Mouse (Mus musculus): ENCODE results near the gene Cyp11a1.

Cyp11a1 gene

GRCm38 (mm10) chr9:58044828-58045227 lies 38.6 kb downstream of the Cyp11a1 start:
- no peak for DNase-seq (ENCODE audit: low spot score)

- DNase-seq (ENCODE audit: low spot score) = no peak
These were observed 39.4 kb downstream of the Cyp11a1 start for GRCm38 (mm10) chr9:58045646-58046045.

- DNase-seq (ENCODE audit: low spot score) = no peak
These were observed 40.9 kb downstream of the Cyp11a1 start for GRCm38 (mm10) chr9:58047061-58047460.

GRCm38 (mm10) chr9:58048621-58049020 lies 42.4 kb downstream of the Cyp11a1 start:
- DNase-seq (ENCODE audit: low spot score) = no peak

DNA sequence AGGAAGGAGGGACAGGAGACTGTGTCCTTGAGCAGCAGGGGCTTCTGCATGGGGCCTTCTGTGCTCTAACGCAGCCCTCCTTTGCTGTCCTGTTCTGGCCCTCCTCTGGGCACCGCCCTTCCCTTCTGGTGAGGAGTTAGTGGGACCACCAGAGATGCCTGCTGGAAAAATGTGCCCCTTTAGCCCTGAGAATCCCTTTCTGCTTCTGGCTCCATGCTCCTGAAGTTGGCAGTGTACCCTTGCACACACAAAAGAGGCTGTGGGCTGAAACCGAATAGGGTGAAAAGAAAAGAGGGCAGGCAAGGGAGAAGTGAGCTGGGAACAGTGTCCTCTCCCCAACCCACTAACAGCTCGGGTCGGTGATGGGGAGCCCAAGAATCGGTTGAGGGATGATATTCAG lies 43.0 kb downstream of the Cyp11a1 start:
- DNase-seq (ENCODE audit: low spot score) = no peak

DNA sequence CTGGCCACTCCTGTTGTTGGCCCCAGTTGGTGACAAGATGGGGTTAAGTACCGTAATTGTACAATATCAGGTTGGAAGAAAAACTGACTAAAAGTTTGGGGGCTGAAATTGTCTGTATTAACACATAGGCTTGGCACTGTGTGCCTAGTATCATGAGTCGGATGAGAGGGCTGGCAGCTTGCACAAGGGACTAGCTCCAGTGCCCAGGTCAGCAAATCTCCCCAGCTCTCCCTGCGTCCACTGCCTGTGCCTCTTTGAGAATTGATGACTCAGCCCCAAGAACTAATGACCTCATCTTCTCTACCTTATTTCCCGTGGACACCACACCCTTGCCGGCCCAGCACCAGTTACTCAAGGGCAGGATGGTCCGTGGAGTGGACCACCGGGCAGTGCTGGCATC lies 43.6 kb downstream of the Cyp11a1 start:
- DNase-seq (ENCODE audit: low spot score) = no peak

DNA sequence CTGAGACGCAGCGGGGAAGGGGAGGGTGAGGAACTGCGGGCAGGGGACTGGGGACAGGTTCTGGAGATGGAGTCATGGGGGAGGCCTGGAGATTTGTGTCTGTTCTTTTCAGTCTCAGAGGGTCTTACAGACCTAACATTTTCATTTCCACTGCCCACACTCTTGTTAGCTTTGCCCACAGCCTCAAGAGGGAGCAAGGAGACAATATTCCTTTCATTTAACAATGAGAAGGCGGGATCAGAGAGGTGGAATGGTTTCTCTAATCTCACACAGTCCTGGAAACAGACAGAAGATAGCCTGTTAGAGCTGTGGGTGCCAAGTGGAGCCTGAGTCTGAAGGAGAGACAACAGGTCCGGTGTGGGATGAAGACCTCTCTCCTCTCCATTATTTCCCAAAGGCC lies 45.7 kb downstream of the Cyp11a1 start:
- DNase-seq (ENCODE audit: low spot score) = no peak

GRCm38 (mm10) chr9:58053102-58053501 lies 46.9 kb downstream of the Cyp11a1 start:
- DNase-seq (ENCODE audit: low spot score) = peak; percentile 36

GRCm38 (mm10) chr9:58053544-58053943 lies 47.3 kb downstream of the Cyp11a1 start:
- peak; percentile 53 for DNase-seq (ENCODE audit: low spot score)

DNA sequence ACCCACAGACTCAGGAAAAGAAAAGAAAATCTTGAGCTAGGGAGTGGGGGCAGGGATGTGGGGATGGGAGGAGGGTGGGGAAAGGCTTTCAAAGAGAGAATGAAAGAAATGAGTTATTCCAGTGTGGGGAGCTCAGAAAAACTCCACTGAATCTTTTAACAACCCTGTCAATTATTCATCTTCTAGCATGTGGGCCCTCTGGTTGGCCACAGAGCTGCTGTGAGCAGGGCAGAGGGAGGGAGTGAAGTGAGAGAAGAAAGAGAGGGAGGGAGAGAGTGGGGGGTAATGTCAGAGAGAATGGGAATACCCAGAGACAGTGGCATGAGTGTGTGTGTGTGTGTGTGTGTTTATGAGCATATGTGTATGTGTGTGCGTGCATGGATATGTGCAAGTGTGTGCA lies 47.8 kb downstream of the Cyp11a1 start:
- DNase-seq (ENCODE audit: low spot score) = no peak

DNA sequence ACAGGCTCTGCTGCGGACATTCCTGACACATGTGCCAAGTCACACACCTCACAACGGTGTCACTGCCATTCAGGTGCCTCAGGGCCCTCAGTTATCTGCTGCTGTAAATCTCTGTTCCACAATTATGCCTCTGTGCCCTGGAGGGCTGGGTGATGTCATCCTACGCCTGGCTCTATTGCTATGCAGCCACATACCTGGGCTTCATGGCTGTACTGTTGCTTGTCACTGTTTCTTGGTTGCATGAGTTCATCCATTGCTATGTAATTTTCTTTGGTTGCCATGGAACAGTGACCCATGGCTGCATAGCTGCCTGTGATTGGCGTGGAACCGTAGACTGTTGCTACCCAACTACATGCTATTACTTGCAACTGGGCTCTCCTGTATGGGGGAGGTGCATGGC lies 49.5 kb downstream of the Cyp11a1 start:
- DNase-seq (ENCODE audit: low spot score) = no peak

- DNase-seq (ENCODE audit: low spot score) = no peak
These were observed 53.7 kb downstream of the Cyp11a1 start for GRCm38 (mm10) chr9:58059920-58060319.

DNA sequence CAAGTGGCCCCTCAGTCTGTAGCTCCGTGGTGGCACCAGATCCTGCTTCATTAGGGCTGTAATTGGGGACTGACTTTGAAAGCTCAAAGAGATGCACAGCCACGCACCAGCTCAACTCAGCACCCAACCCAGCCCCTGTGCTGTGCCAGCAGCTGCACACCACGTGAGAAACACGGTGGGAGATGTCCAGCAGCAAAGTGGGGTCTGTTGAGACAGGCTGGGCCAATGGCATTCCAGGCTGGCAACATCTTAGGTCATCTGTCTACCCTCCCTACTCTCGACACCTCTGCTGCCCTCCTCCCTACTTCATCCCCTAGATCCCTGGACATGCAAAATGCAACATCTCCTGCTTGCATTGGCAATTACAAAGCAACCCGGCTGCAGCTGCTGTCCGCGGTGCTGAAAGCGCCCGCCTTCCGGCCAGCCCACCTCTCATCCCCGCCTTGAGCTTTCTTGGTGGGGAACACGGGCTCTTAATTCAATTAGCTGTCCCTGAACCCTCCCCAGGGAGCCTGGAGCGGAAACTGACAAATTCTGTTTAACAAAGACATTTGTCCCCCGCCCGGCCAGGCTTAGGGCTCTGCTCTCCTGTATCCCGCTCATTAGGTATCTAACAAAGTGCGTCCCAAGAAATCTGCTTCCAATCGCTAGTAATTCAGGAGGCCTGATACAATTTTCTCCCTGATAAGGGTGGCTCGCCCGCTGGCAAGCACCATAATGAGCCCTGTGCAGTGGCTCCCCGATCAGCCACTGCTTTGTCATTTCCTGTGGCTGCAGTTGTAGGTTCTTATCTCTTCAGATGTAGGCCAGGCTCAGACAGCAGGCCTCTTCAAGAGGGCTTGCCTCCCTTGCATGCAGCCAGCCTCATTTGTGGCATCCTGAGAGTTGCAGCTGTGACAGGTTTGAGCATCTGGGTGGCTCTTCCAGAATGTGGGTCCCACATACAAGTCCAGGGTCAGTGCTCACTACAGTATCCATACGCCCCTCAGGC lies 54.8 kb downstream of the Cyp11a1 start:
- peak; percentile 42 for DNase-seq (ENCODE audit: low spot score)

DNA sequence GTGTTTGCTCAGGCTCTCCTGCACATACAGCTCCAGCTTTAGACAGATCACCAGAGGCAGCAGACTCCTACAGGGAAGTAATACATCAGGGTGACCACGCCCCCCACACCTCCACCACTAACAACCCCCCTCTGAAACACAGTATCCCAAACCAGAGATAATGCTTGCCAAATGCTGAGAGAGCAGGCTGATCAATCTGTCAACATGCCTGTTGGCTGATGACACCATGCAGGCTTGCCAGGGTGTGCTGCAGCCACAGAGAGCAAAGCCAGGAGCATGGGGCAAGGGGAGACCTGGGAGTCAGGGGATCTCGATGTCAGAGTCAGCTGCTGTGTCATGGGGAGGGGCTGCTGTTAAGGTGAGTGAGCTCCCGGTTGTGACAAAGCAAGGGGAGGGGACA lies 57.3 kb downstream of the Cyp11a1 start, which contains the start of gene Stra6:
Gene Stra6, plus strand, starts transcription at position 258 of the 400 bp plus-strand sequence.
- DNase-seq (ENCODE audit: low spot score) = no peak

- no peak for DNase-seq (ENCODE audit: low spot score)
These were observed 59.3 kb downstream of the Cyp11a1 start for GRCm38 (mm10) chr9:58065532-58065931.

DNA sequence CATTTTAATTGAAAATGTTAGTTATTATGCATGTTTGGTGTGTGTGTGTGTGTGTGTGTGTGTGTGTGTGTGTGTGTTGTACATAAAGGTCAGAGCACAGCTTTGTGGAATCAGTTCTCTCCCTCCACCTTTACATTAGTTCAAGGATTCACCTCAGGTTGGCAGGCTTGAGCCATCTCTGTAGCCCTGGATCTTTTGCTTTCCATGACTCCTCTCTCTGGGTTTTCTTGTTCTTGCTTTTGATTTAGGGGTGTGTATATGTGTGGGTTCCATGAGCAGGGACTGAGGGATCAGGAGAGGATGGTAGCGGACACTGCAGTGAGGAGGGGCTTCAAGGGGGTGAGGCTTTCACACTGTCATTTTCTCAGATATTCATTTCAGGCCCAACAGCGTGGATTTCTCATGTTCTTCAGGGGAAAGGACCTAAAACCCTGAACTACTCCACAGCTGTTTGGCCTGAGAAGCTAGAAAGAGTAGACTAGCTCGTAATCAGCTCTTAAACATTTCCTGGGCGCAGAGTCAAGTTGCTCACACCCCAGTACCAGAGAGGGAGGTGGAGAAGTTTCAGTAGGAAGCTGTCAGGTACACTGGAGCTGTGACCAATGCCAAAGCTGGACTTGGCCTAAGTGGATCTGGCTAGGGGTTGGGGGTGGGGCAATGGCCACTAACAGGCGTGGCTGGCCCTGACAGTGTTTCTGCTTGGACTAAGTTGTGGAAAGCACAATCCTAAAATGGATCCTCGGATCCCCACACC lies 59.9 kb downstream of the Cyp11a1 start:
- DNase-seq (ENCODE audit: low spot score) = no peak

DNA sequence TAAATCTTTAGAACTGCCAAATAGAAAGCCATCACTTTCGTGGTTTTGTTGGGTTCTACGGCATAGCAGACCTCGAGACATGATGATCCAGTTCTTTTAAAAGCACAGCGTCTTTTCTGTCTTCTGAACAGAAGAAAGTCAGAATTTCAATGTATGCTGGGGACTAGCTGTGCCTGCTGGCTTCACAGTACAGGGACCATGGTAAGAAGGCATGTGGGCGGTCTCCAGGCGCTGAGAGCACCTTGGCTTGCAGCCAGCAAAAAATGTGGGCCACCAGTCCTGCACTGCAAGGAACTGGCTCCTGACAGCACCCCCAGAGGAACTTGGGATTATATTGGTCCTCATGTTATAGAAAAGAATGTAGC lies 60.5 kb downstream of the Cyp11a1 start:
- DNase-seq (ENCODE audit: low spot score) = no peak

GRCm38 (mm10) chr9:58067546-58067945 lies 61.3 kb downstream of the Cyp11a1 start:
- no peak for DNase-seq (ENCODE audit: low spot score)

GRCm38 (mm10) chr9:58074561-58074960 lies 68.3 kb downstream of the Cyp11a1 start:
- DNase-seq (ENCODE audit: low spot score) = no peak

All from testis, postnatal 14 days (tissue).